Comparison of ENCODE assay signal across 8 mouse cellular contexts in genomic region chr13:23739922-23740252, GRCm38 (mm10). TPM values are rescaled to one million over a fixed set of nuclear protein-coding genes. Genes with fewer than 3 reads are reported as not detected.
DNase-seq lines count a peak whose midpoint lies in the region; ATAC-seq and TF ChIP-seq lines count a peak whose summit lies in the region.

No protein-coding gene starts in this region.

- peak overlapping the region; percentile 97 for H3K27ac ChIP-seq in lung, postnatal 0 days (ENCODE audit: low read length)
- peak overlapping the region; percentile 96 for H3K27ac ChIP-seq in forebrain, embryonic 10.5 days
- peak overlapping the region; percentile 92 for H3K27ac ChIP-seq in limb, embryonic 14.5 days (replicated peaks; ENCODE audit: low read depth, low read length)

- no peak for TF ChIP-seq CTCF in lung, postnatal 0 days (IDR thresholded peaks at IDR 0.05)

- TF ChIP-seq POLR2A in limb, embryonic 14.5 days (IDR thresholded peaks at IDR 0.05; ENCODE audit: borderline replicate concordance, extremely low read depth, insufficient read depth, insufficient read length): no peak

- no peaks in the 10 kb centered on the region for H3K36me3 ChIP-seq in lung, postnatal 0 days (ENCODE audit: insufficient read depth, low read length)
- H3K36me3 ChIP-seq in forebrain, embryonic 10.5 days (replicated peaks): no peaks in the 10 kb centered on the region
- H3K36me3 ChIP-seq in limb, embryonic 14.5 days (ENCODE audit: control insufficient read depth, insufficient read depth, low read length): no peaks in the 10 kb centered on the region
- 0 out of 2 replicates have a peak, but pooled peaks cover 2% of the 10 kb centered on the region for H3K36me3 ChIP-seq in splenic B cell, adult 2 months (ENCODE audit: control insufficient read depth, insufficient read depth, low read length, poor library complexity, severe bottlenecking)

- H3K4me2 ChIP-seq in lung, postnatal 0 days (replicated peaks; ENCODE audit: low read depth, low read length): peak overlapping the region; percentile 90
- peak overlapping the region; percentile 73 for H3K4me2 ChIP-seq in limb, embryonic 14.5 days (replicated peaks; ENCODE audit: low read depth, low read length, severe bottlenecking)

- 0% methylated on average over 14 of the region's 14 CpGs for WGBS in lung, postnatal 0 days
- WGBS in forebrain, embryonic 10.5 days: 2% methylated on average over 14 of the region's 14 CpGs
- WGBS in limb, embryonic 14.5 days: under 1% methylated on average over 14 of the region's 14 CpGs

- peak overlapping the region; percentile 86 for H3K9ac ChIP-seq in lung, postnatal 0 days (replicated peaks; ENCODE audit: low read depth)
- H3K9ac ChIP-seq in limb, embryonic 14.5 days (ENCODE audit: low read depth, low read length, severe bottlenecking): peak overlapping the region; percentile 81

- no peaks in the 10 kb centered on the region for H3K9me3 ChIP-seq in lung, postnatal 0 days (ENCODE audit: low read length)
- H3K9me3 ChIP-seq in forebrain, embryonic 10.5 days: no peaks in the 10 kb centered on the region
- no peaks in the 10 kb centered on the region for H3K9me3 ChIP-seq in limb, embryonic 14.5 days (ENCODE audit: control insufficient read depth, low read length)

- peak overlapping the region; percentile 71 for H3K4me3 ChIP-seq in lung, postnatal 0 days (ENCODE audit: low read depth, low read length)
- H3K4me3 ChIP-seq in forebrain, embryonic 10.5 days: peak overlapping the region; percentile 66
- H3K4me3 ChIP-seq in limb, embryonic 14.5 days (replicated peaks; ENCODE audit: low read length): peak overlapping the region; percentile 44

- no peaks in the 10 kb centered on the region for H3K27me3 ChIP-seq in lung, postnatal 0 days (replicated peaks; ENCODE audit: insufficient read depth, low read length)
- H3K27me3 ChIP-seq in forebrain, embryonic 10.5 days (ENCODE audit: poor library complexity, severe bottlenecking): no peaks in the 10 kb centered on the region
- H3K27me3 ChIP-seq in limb, embryonic 14.5 days (ENCODE audit: control insufficient read depth, insufficient read depth, low read length): no peaks in the 10 kb centered on the region
- no peaks in the 10 kb centered on the region for H3K27me3 ChIP-seq in splenic B cell, adult 2 months (ENCODE audit: control insufficient read depth, insufficient read depth, low read length, poor library complexity, severe bottlenecking)

- no peaks in the 10 kb centered on the region for H3K4me1 ChIP-seq in lung, postnatal 0 days (ENCODE audit: insufficient read depth, low read depth, low read length)
- H3K4me1 ChIP-seq in forebrain, embryonic 10.5 days: peaks cover 39% of the 10 kb centered on the region
- H3K4me1 ChIP-seq in limb, embryonic 14.5 days (ENCODE audit: control insufficient read depth, insufficient read depth, low read length): peaks cover 11% of the 10 kb centered on the region

- no peak for DNase-seq in lung, postnatal 0 days (ENCODE audit: low spot score)
- DNase-seq in lung, postnatal 10 days: no peak
- no peak for DNase-seq in forebrain, embryonic 10.5 days (ENCODE audit: extremely low spot score, low spot score)
- no peak for DNase-seq in limb, embryonic 14.5 days (ENCODE audit: low spot score)
- peak; percentile 90 for DNase-seq in splenic B cell, adult 2 months (ENCODE audit: low read depth, low spot score)
- DNase-seq in layer of hippocampus, postnatal 10 days (ENCODE audit: low spot score in 2 of 2): no peak
- no peak for DNase-seq in embryo, embryonic 9.5 days (ENCODE audit: extremely low spot score)
- no peak for DNase-seq in MN1 (ENCODE audit: low spot score)

- no peak for TF ChIP-seq EP300 in lung, postnatal 0 days (IDR thresholded peaks at IDR 0.05)

- no peak; the same call in 1 of the 2 replicates for ATAC-seq in lung, postnatal 0 days
- peak; percentile 24 for ATAC-seq in limb, embryonic 14.5 days (ENCODE audit: low FRiP score, low read depth)

RNA-seq across cellular contexts. Expression of gene Hist1h1c, which starts 1.3 kb away (rescaled TPM):
- polyA plus RNA-seq in lung, postnatal 0 days (2015; fragmentation: Nextera tagmentation; extraction: Ambion mirVana): 38.9 and 43.3 TPM in 2 replicates
- 9.4 and 10.7 TPM in 2 replicates for polyA plus RNA-seq in forebrain, embryonic 10.5 days (2016; fragmentation: Nextera tagmentation; extraction: Ambion mirVana)
- polyA plus RNA-seq in limb, embryonic 14.5 days (2012; rRNA removed): 23.7 and 28.5 TPM in 2 replicates
- 24.7 and 27.5 TPM in 2 replicates for polyA plus RNA-seq in limb, embryonic 14.5 days (2014; fragmentation: Nextera tagmentation; extraction: Ambion mirVana)
- total RNA-seq in layer of hippocampus, postnatal 10 days (2021): 100 to 1,000 TPM in 1 of 2 experiments, 10 to 100 TPM in 1; 87.1 to 106 TPM

RNA-seq across cellular contexts. Expression of gene Hist1h3c, which starts 5.5 kb away (rescaled TPM):
- polyA plus RNA-seq in lung, postnatal 0 days (2015; fragmentation: Nextera tagmentation; extraction: Ambion mirVana): 0.27 TPM in 1 of 2 replicates, not detected in the other
- polyA plus RNA-seq in forebrain, embryonic 10.5 days (2016; fragmentation: Nextera tagmentation; extraction: Ambion mirVana): 7.7 and 9.0 TPM in 2 replicates
- 41.4 and 92.0 TPM in 2 replicates for polyA plus RNA-seq in limb, embryonic 14.5 days (2012; rRNA removed)
- polyA plus RNA-seq in limb, embryonic 14.5 days (2014; fragmentation: Nextera tagmentation; extraction: Ambion mirVana): 8.1 and 12.0 TPM in 2 replicates
- 10 to 100 TPM; 23.5 to 26.8 TPM for total RNA-seq in layer of hippocampus, postnatal 10 days (2021)

RNA-seq across cellular contexts. Expression of gene Hist1h2bb, which starts 6.6 kb away (rescaled TPM):
- 0.99 TPM in 1 of 2 replicates, not detected in the other for polyA plus RNA-seq in lung, postnatal 0 days (2015; fragmentation: Nextera tagmentation; extraction: Ambion mirVana)
- 2.3 and 2.7 TPM in 2 replicates for polyA plus RNA-seq in forebrain, embryonic 10.5 days (2016; fragmentation: Nextera tagmentation; extraction: Ambion mirVana)
- 13.5 and 15.9 TPM in 2 replicates for polyA plus RNA-seq in limb, embryonic 14.5 days (2012; rRNA removed)
- 1.2 and 1.4 TPM in 2 replicates for polyA plus RNA-seq in limb, embryonic 14.5 days (2014; fragmentation: Nextera tagmentation; extraction: Ambion mirVana)
- 10 to 100 TPM; 38.1 to 45.9 TPM for total RNA-seq in layer of hippocampus, postnatal 10 days (2021)

RNA-seq across cellular contexts. Expression of gene Hist1h2ab, which starts 11.0 kb away (rescaled TPM):
- 5.3 and 6.1 TPM in 2 replicates for polyA plus RNA-seq in lung, postnatal 0 days (2015; fragmentation: Nextera tagmentation; extraction: Ambion mirVana)
- 49.5 and 50.4 TPM in 2 replicates for polyA plus RNA-seq in forebrain, embryonic 10.5 days (2016; fragmentation: Nextera tagmentation; extraction: Ambion mirVana)
- 37.1 and 40.4 TPM in 2 replicates for polyA plus RNA-seq in limb, embryonic 14.5 days (2012; rRNA removed)
- polyA plus RNA-seq in limb, embryonic 14.5 days (2014; fragmentation: Nextera tagmentation; extraction: Ambion mirVana): 39.0 and 40.1 TPM in 2 replicates
- 10 to 100 TPM; 65.7 to 68.4 TPM for total RNA-seq in layer of hippocampus, postnatal 10 days (2021)

RNA-seq across cellular contexts. Expression of gene Hist1h3b, which starts 12.2 kb away (rescaled TPM):
- polyA plus RNA-seq in lung, postnatal 0 days (2015; fragmentation: Nextera tagmentation; extraction: Ambion mirVana): 2.6 and 3.0 TPM in 2 replicates
- 9.1 and 9.5 TPM in 2 replicates for polyA plus RNA-seq in forebrain, embryonic 10.5 days (2016; fragmentation: Nextera tagmentation; extraction: Ambion mirVana)
- polyA plus RNA-seq in limb, embryonic 14.5 days (2012; rRNA removed): 52.4 and 65.5 TPM in 2 replicates
- 6.5 and 12.4 TPM in 2 replicates for polyA plus RNA-seq in limb, embryonic 14.5 days (2014; fragmentation: Nextera tagmentation; extraction: Ambion mirVana)
- 10 to 100 TPM; 67.7 to 73.1 TPM for total RNA-seq in layer of hippocampus, postnatal 10 days (2021)
